Comparison of ENCODE assay signal across 8 mouse cellular contexts in genomic region chr2:18064941-18065707, GRCm38 (mm10). TPM values are rescaled to one million over a fixed set of nuclear protein-coding genes. Genes with fewer than 3 reads are reported as not detected.
A peak's percentile ranks its signal among the peaks of the same experiment; 100 is the strongest.
DNase-seq lines count a peak whose midpoint lies in the region; ATAC-seq and TF ChIP-seq lines count a peak whose summit lies in the region.

No protein-coding gene starts in this region.

- H3K4me3 ChIP-seq in ES-E14 (ENCODE audit: insufficient read depth in 1 of 2, low read depth in 1 of 2, low read length in 2 of 2, poor library complexity in 1 of 2, severe bottlenecking in 1 of 2), result peak overlapping the region; percentile 77 to 81
- peak overlapping the region; percentile 90 for H3K4me3 ChIP-seq in forebrain, embryonic 15.5 days
- peak overlapping the region; percentile 69 for H3K4me3 ChIP-seq in lung, embryonic 15.5 days
- H3K4me3 ChIP-seq in olfactory bulb, adult 2 months (ENCODE audit: insufficient read depth, low read depth, low read length), result peak overlapping the region; percentile 92

- H3K4me1 ChIP-seq in ES-E14 (ENCODE audit: control insufficient read depth in 2 of 2, insufficient read depth in 2 of 2, low read length in 2 of 2, poor library complexity in 1 of 2), result peaks cover 0 to 9% of the 10 kb centered on the region in 2 experiments; a peak in 3 of 4 replicates
- H3K4me1 ChIP-seq in forebrain, embryonic 15.5 days, result peaks cover 15% of the 10 kb centered on the region
- H3K4me1 ChIP-seq in lung, embryonic 15.5 days, result peaks cover 9% of the 10 kb centered on the region
- H3K4me1 ChIP-seq in olfactory bulb, adult 2 months (ENCODE audit: control insufficient read depth, insufficient read depth, low read length), result peaks cover 5% of the 10 kb centered on the region

- H3K36me3 ChIP-seq in ES-E14 (ENCODE audit: control insufficient read depth, insufficient read depth, low read length, poor library complexity, severe bottlenecking), result peaks cover 2% of the 10 kb centered on the region
- H3K36me3 ChIP-seq in forebrain, embryonic 15.5 days, result peaks cover 6% of the 10 kb centered on the region; the same call in 1 of the 2 replicates
- H3K36me3 ChIP-seq in lung, embryonic 15.5 days, result peaks cover 7% of the 10 kb centered on the region

- H3K9me3 ChIP-seq in ES-E14 (ENCODE audit: control insufficient read depth, insufficient read depth, low read depth, low read length), result no peaks in the 10 kb centered on the region
- no peaks in the 10 kb centered on the region for H3K9me3 ChIP-seq in forebrain, embryonic 15.5 days
- no peaks in the 10 kb centered on the region for H3K9me3 ChIP-seq in lung, embryonic 15.5 days

- ATAC-seq in forebrain, embryonic 15.5 days (replicated peaks), result peak; percentile 30
- ATAC-seq in lung, embryonic 15.5 days (ENCODE audit: borderline replicate concordance, extremely low read depth, low FRiP score, low TSS enrichment), result peak; percentile 78

- no peak for TF ChIP-seq POLR2A in olfactory bulb, adult 2 months (IDR thresholded peaks at IDR 0.05; ENCODE audit: insufficient read depth, low read depth, low read length)

- peak overlapping the region; percentile 84 for H3K4me2 ChIP-seq in forebrain, embryonic 15.5 days (replicated peaks)
- H3K4me2 ChIP-seq in lung, embryonic 15.5 days, result peak overlapping the region; percentile 77

- no peaks in the 10 kb centered on the region for H3K27me3 ChIP-seq in forebrain, embryonic 15.5 days
- no peaks in the 10 kb centered on the region for H3K27me3 ChIP-seq in lung, embryonic 15.5 days

- in situ Hi-C loops in ES-E14 (cut with MboI; ENCODE audit: low sequenced_read_pairs in 2 of 2, unreplicated experiment in 2 of 2), result no loop called here

- peak overlapping the region; percentile 99 for H3K27ac ChIP-seq in ES-E14 (ENCODE audit: insufficient read depth, low read depth, low read length, poor library complexity, severe bottlenecking)
- peak overlapping the region; percentile 99 for H3K27ac ChIP-seq in forebrain, embryonic 15.5 days (replicated peaks)
- H3K27ac ChIP-seq in lung, embryonic 15.5 days, result peak overlapping the region; percentile 99
- peak overlapping the region; percentile 89 for H3K27ac ChIP-seq in olfactory bulb, adult 2 months (ENCODE audit: insufficient read depth, low read depth, low read length)

- no peak for TF ChIP-seq CTCF in olfactory bulb, adult 2 months (IDR thresholded peaks at IDR 0.05; ENCODE audit: insufficient read depth, low read depth, low read length)

- H3K9ac ChIP-seq in ES-E14 (ENCODE audit: insufficient read depth, low read depth, low read length, poor library complexity, severe bottlenecking), result peak overlapping the region; percentile 96
- peak overlapping the region; percentile 95 for H3K9ac ChIP-seq in forebrain, embryonic 15.5 days (replicated peaks)
- peak overlapping the region; percentile 92 for H3K9ac ChIP-seq in lung, embryonic 15.5 days

- whole genome bisulfite sequencing in forebrain, embryonic 15.5 days, result under 1% methylated on average over 45 of the region's 85 CpGs
- WGBS in lung, embryonic 15.5 days, result under 1% methylated on average over 78 of the region's 85 CpGs
- 1% methylated on average over 59 of the region's 85 CpGs for WGBS in olfactory bulb, adult 2 months

- no peak for DNase-seq in ES-E14 (ENCODE audit: low read depth, low spot score)
- DNase-seq in cerebellum, adult 11-12 months, result peak; percentile 88
- peak; percentile 77 to 86 for DNase-seq in heart, postnatal 36 days
- peak; percentile 53 to 65 for DNase-seq in layer of hippocampus, adult 8-10 months (ENCODE audit: low spot score in 2 of 2)
- peak; percentile 66 to 74 for DNase-seq in thymus, postnatal 10 days (ENCODE audit: low spot score in 2 of 2)

- intact Hi-C loops in heart, postnatal 36 days (cut with DNase I), result loop anchor here (2.0 to 5.0 kb wide), 2 partner anchors 38 to 142 kb away; no protein-coding TSS in a partner anchor

TF ChIP-seq in ES-E14, 5 proteins besides CTCF, POLR2A, EP300 and RAD21:
- TF ChIP-seq ZNF384 (IDR thresholded peaks at IDR 0.05; ENCODE audit: low read depth, low read length), result no peak
- no peak for TF ChIP-seq HCFC1 (IDR thresholded peaks at IDR 0.05; ENCODE audit: borderline replicate concordance, insufficient read depth, low read length)
- TF ChIP-seq MAFK (IDR thresholded peaks at IDR 0.05; ENCODE audit: insufficient read depth, low read depth, low read length), result no peak
- TF ChIP-seq ZC3H11A (IDR thresholded peaks at IDR 0.05; ENCODE audit: borderline replicate concordance, low read depth, low read length), result no peak
- no peak for TF ChIP-seq CHD2 (IDR thresholded peaks at IDR 0.05; ENCODE audit: low read depth, low read length)

RNA-seq across cellular contexts. Expression of gene Mllt10, which starts 10.1 kb away (rescaled TPM):
- total RNA-seq in ES-E14 (2012; rRNA removed), result 39.7 and 40.7 TPM in 2 replicates
- polyA plus RNA-seq in forebrain, embryonic 15.5 days (2015; fragmentation: Nextera tagmentation; extraction: Ambion mirVana), result 61.9 and 66.3 TPM in 2 replicates
- total RNA-seq in heart, postnatal 36 days (2021), result 10 to 100 TPM; 32.6 to 34.2 TPM
- 10 to 100 TPM; 52.2 to 67.9 (median 61.5) TPM for total RNA-seq in layer of hippocampus, adult 8-10 months (2022)
- 58.9 and 59.4 TPM in 2 replicates for polyA plus RNA-seq in lung, embryonic 15.5 days (2015; fragmentation: Nextera tagmentation; extraction: Ambion mirVana)
- 433 TPM in 1 of 2 replicates, not detected in the other for polyA plus RNA-seq in olfactory bulb, adult 2 months (2012; ENCODE audit: insufficient read depth, insufficient read length, low replicate concordance, missing spikeins)

RNA-seq across cellular contexts. Expression of gene Skida1, which starts 16.3 kb away (rescaled TPM):
- 0.63 and 2.6 TPM in 2 replicates for total RNA-seq in ES-E14 (2012; rRNA removed)
- polyA plus RNA-seq in forebrain, embryonic 15.5 days (2015; fragmentation: Nextera tagmentation; extraction: Ambion mirVana), result 10.9 and 13.8 TPM in 2 replicates
- 1 to 10 TPM; 2.8 to 5.1 TPM for total RNA-seq in heart, postnatal 36 days (2021)
- total RNA-seq in layer of hippocampus, adult 8-10 months (2022), result 10 to 100 TPM; 12.9 to 16.1 (median 13.9) TPM
- polyA plus RNA-seq in lung, embryonic 15.5 days (2015; fragmentation: Nextera tagmentation; extraction: Ambion mirVana), result 7.2 and 8.4 TPM in 2 replicates
- polyA plus RNA-seq in olfactory bulb, adult 2 months (2012; ENCODE audit: insufficient read depth, insufficient read length, low replicate concordance, missing spikeins), result not detected in 2 replicates

RNA-seq across cellular contexts. Expression of gene A930004D18Rik, which starts 27.6 kb away (rescaled TPM):
- total RNA-seq in ES-E14 (2012; rRNA removed), result 1.9 and 6.2 TPM in 2 replicates
- 14.7 and 16.6 TPM in 2 replicates for polyA plus RNA-seq in forebrain, embryonic 15.5 days (2015; fragmentation: Nextera tagmentation; extraction: Ambion mirVana)
- total RNA-seq in heart, postnatal 36 days (2021), result 1 to 10 TPM; 4.6 to 6.2 TPM
- total RNA-seq in layer of hippocampus, adult 8-10 months (2022), result 1 to 10 TPM; 3.8 to 6.3 (median 5.1) TPM
- polyA plus RNA-seq in lung, embryonic 15.5 days (2015; fragmentation: Nextera tagmentation; extraction: Ambion mirVana), result 12.5 and 13.6 TPM in 2 replicates
- not detected in 2 replicates for polyA plus RNA-seq in olfactory bulb, adult 2 months (2012; ENCODE audit: insufficient read depth, insufficient read length, low replicate concordance, missing spikeins)
